Mouse (Mus musculus): ENCODE measurements at regions not wholly inside any gene's neighbourhood (a gene's known extent, or its start where the extent isn't known, plus 50 kb on each side); places are given as distances from the start of the nearest gene placed in this dataset.

GRCm38 (mm10) chr17:68112763-68113330, 108.9 kb upstream of the Arhgap28 start:
- no peak for ATAC-seq (replicated peaks in 1 of 2; ENCODE audit: insufficient read depth in 1 of 2, low FRiP score in 2 of 2, low TSS enrichment in 1 of 2, low read depth in 1 of 2, poor library complexity in 2 of 2, severe bottlenecking in 2 of 2)

- ATAC-seq (replicated peaks in 1 of 2; ENCODE audit: insufficient read depth in 1 of 2, low FRiP score in 2 of 2, low TSS enrichment in 1 of 2, low read depth in 1 of 2, poor library complexity in 2 of 2, severe bottlenecking in 2 of 2), result no peak
Measured at GRCm38 (mm10) chr17:68115599-68115998, 111.7 kb upstream of the Arhgap28 start.

- peak; percentile 56 to 76 for ATAC-seq (replicated peaks in 1 of 2; ENCODE audit: insufficient read depth in 1 of 2, low FRiP score in 2 of 2, low TSS enrichment in 1 of 2, low read depth in 1 of 2, poor library complexity in 2 of 2, severe bottlenecking in 2 of 2)
Measured at GRCm38 (mm10) chr17:68119055-68119698, 115.3 kb upstream of the Arhgap28 start.

- no peak for ATAC-seq (replicated peaks in 1 of 2; ENCODE audit: insufficient read depth in 1 of 2, low FRiP score in 2 of 2, low TSS enrichment in 1 of 2, low read depth in 1 of 2, poor library complexity in 2 of 2, severe bottlenecking in 2 of 2)
Measured at GRCm38 (mm10) chr17:68120230-68120629, 116.3 kb upstream of the Arhgap28 start.

- ATAC-seq (replicated peaks in 1 of 2; ENCODE audit: insufficient read depth in 1 of 2, low FRiP score in 2 of 2, low TSS enrichment in 1 of 2, low read depth in 1 of 2, poor library complexity in 2 of 2, severe bottlenecking in 2 of 2), result no peak
Measured at GRCm38 (mm10) chr17:68120744-68121143, 116.8 kb upstream of the Arhgap28 start.

GRCm38 (mm10) chr17:68134373-68134772, 130.5 kb upstream of the Arhgap28 start:
- peak; percentile 68 to 79 for ATAC-seq (replicated peaks in 1 of 2; ENCODE audit: insufficient read depth in 1 of 2, low FRiP score in 2 of 2, low TSS enrichment in 1 of 2, low read depth in 1 of 2, poor library complexity in 2 of 2, severe bottlenecking in 2 of 2)

- ATAC-seq (replicated peaks in 1 of 2; ENCODE audit: insufficient read depth in 1 of 2, low FRiP score in 2 of 2, low TSS enrichment in 1 of 2, low read depth in 1 of 2, poor library complexity in 2 of 2, severe bottlenecking in 2 of 2), result no peak
Measured at GRCm38 (mm10) chr17:68135436-68135835, 131.5 kb upstream of the Arhgap28 start.

- ATAC-seq (replicated peaks in 1 of 2; ENCODE audit: insufficient read depth in 1 of 2, low FRiP score in 2 of 2, low TSS enrichment in 1 of 2, low read depth in 1 of 2, poor library complexity in 2 of 2, severe bottlenecking in 2 of 2), result no peak
Measured at GRCm38 (mm10) chr17:68143307-68143706, 130.3 kb upstream of the L3mbtl4 start.

- ATAC-seq (replicated peaks in 1 of 2; ENCODE audit: insufficient read depth in 1 of 2, low FRiP score in 2 of 2, low TSS enrichment in 1 of 2, low read depth in 1 of 2, poor library complexity in 2 of 2, severe bottlenecking in 2 of 2), result peak; percentile 42 to 59; a peak in 2 of 4 replicates
Measured at GRCm38 (mm10) chr17:68149237-68149792, 124.3 kb upstream of the L3mbtl4 start.

- ATAC-seq (replicated peaks in 1 of 2; ENCODE audit: insufficient read depth in 1 of 2, low FRiP score in 2 of 2, low TSS enrichment in 1 of 2, low read depth in 1 of 2, poor library complexity in 2 of 2, severe bottlenecking in 2 of 2), result peak; percentile 54 to 69; a peak in 3 of 4 replicates
Measured at GRCm38 (mm10) chr17:68152438-68153120, 121.0 kb upstream of the L3mbtl4 start.

GRCm38 (mm10) chr17:68154879-68155278, 118.7 kb upstream of the L3mbtl4 start:
- ATAC-seq (replicated peaks in 1 of 2; ENCODE audit: insufficient read depth in 1 of 2, low FRiP score in 2 of 2, low TSS enrichment in 1 of 2, low read depth in 1 of 2, poor library complexity in 2 of 2, severe bottlenecking in 2 of 2), result no peak

GRCm38 (mm10) chr17:68158172-68158651, 115.4 kb upstream of the L3mbtl4 start:
- ATAC-seq (replicated peaks in 1 of 2; ENCODE audit: insufficient read depth in 1 of 2, low FRiP score in 2 of 2, low TSS enrichment in 1 of 2, low read depth in 1 of 2, poor library complexity in 2 of 2, severe bottlenecking in 2 of 2), result no peak

- peak; percentile 36 to 90; a peak in 3 of 4 replicates for ATAC-seq (replicated peaks in 1 of 2; ENCODE audit: insufficient read depth in 1 of 2, low FRiP score in 2 of 2, low TSS enrichment in 1 of 2, low read depth in 1 of 2, poor library complexity in 2 of 2, severe bottlenecking in 2 of 2)
Measured at GRCm38 (mm10) chr17:68161107-68161506, 112.5 kb upstream of the L3mbtl4 start.

GRCm38 (mm10) chr17:68163545-68163944, 110.1 kb upstream of the L3mbtl4 start:
- no peak for ATAC-seq (replicated peaks in 1 of 2; ENCODE audit: insufficient read depth in 1 of 2, low FRiP score in 2 of 2, low TSS enrichment in 1 of 2, low read depth in 1 of 2, poor library complexity in 2 of 2, severe bottlenecking in 2 of 2)

GRCm38 (mm10) chr17:68164666-68165065, 108.9 kb upstream of the L3mbtl4 start:
- ATAC-seq (replicated peaks in 1 of 2; ENCODE audit: insufficient read depth in 1 of 2, low FRiP score in 2 of 2, low TSS enrichment in 1 of 2, low read depth in 1 of 2, poor library complexity in 2 of 2, severe bottlenecking in 2 of 2), result no peak

- ATAC-seq (replicated peaks in 1 of 2; ENCODE audit: insufficient read depth in 1 of 2, low FRiP score in 2 of 2, low TSS enrichment in 1 of 2, low read depth in 1 of 2, poor library complexity in 2 of 2, severe bottlenecking in 2 of 2), result no peak
Measured at GRCm38 (mm10) chr17:68165171-68165825, 108.3 kb upstream of the L3mbtl4 start.

GRCm38 (mm10) chr17:68166397-68166796, 107.2 kb upstream of the L3mbtl4 start:
- peak; percentile 48 to 71; a peak in 3 of 4 replicates for ATAC-seq (replicated peaks in 1 of 2; ENCODE audit: insufficient read depth in 1 of 2, low FRiP score in 2 of 2, low TSS enrichment in 1 of 2, low read depth in 1 of 2, poor library complexity in 2 of 2, severe bottlenecking in 2 of 2)

GRCm38 (mm10) chr17:68172838-68173237, 100.8 kb upstream of the L3mbtl4 start:
- ATAC-seq (replicated peaks in 1 of 2; ENCODE audit: insufficient read depth in 1 of 2, low FRiP score in 2 of 2, low TSS enrichment in 1 of 2, low read depth in 1 of 2, poor library complexity in 2 of 2, severe bottlenecking in 2 of 2), result peak; percentile 65 to 70
